Mouse (Mus musculus): ENCODE results near the gene Pcx.
A peak's percentile ranks its signal among the peaks of the same experiment; 100 is the strongest.
"Not testable (repeated sequence)": the region's sequence is repeated elsewhere in the genome, so short reads cannot be mapped to it uniquely, and the experiment has no call there.

Pcx gene

DNA sequence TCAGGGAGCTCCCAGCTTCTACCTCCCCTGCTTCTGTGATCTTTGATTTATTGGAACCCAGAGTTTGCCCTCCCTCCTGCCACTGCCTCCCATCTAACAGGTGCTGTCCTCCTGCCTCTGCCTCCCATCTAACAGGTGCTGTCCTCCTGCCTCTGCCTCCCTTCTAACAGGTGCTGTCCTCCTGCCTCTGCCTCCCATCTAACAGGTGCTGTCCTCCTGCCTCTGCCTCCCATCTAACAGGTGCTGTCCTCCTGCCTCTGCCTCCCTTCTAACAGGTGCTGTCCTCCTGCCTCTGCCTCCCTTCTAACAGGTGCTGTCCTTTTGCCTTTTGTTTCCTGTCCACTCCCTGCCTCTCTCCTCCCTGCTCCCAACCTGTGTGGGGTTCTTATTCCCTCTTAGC, 76.5 kb downstream of the Pcx start:
- DNase-seq (ENCODE audit: low read depth) = not testable (repeated sequence)

- no peak for DNase-seq (ENCODE audit: low read depth)
Observed at GRCm38 (mm10) chr19:4587426-4587825, 77.2 kb downstream of the Pcx start.

GRCm38 (mm10) chr19:4588430-4588829, 78.2 kb downstream of the Pcx start:
- no peak for DNase-seq (ENCODE audit: low read depth)

DNA sequence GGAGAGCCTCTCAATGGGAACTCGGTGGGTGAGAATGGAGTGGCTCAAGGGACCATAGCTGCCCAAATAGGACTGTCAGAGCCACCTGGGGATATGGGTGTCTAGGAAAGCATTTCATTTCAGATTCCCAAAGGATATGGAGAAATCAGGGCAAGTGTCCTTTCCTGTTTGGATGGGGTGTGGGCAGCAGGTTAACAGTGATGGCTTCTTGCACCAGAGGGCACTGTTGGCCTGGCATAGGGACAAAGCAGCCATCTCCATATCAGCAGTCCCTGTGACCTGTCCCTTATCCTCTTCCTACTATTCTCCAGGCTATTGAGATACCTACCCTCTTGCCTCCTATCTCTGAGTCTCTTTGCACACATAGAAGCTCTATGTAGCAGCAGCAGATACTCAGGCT, 78.8 kb downstream of the Pcx start:
- no peak for DNase-seq (ENCODE audit: low read depth)

DNA sequence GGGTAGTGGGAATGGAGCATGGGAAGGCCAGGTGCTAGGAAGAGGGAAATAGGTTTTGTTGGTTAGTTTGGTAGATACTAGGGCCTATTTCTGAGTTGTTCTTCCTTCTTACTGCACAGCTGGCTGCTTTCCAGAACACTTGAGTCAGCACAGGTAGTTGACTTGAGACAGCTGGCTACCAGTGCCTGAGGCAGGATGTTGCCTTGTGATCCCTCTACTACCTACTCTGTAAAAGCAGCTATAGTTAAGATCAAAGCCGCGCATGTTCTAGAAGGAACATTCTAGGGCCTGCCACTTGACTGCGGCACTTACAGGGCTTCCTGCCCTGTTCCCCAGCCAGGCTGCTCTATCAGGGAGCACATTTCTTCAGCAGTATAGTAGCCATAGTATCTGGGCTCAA, 79.8 kb downstream of the Pcx start:
- peak; percentile 74 for DNase-seq (ENCODE audit: low read depth)

GRCm38 (mm10) chr19:4593792-4594522, 83.7 kb downstream of the Pcx start:
- no peak for DNase-seq (ENCODE audit: low read depth)

DNA sequence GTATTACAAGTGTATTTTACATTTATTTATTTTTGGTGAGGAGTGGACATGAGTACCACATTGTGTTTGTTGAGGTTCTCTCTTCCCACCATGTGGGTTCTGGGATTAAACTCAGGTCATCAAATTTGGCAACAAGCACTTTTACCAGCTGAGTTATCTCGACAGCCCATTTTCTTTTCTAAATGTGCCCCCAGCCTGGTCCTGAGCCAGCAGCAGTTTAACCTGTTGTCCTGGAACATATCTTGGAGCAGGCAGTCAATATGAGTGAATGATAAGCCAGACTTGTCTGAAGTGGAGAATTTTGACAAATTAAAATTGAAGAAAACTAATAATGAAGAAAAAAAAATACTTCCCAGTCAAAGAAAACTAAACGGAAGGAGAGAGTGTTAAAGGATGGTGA, 85.8 kb downstream of the Pcx start:
- no peak for DNase-seq (ENCODE audit: low read depth)

DNA sequence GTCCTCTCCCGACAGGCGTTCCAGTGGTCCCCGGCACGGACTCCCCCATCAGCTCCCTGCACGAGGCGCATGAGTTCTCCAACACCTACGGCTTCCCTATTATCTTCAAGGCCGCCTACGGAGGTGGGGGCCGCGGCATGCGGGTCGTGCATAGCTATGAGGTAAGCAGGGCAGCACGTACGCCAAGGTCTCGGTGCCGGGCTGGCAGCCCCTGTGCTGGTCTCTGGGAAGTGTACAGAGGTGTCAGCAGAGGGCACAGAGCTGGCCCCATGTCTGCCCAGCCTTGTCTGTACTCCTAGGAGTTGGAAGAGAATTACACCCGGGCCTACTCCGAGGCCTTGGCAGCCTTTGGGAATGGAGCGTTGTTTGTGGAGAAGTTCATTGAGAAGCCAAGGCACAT, 92.2 kb downstream of the Pcx start:
- DNase-seq (ENCODE audit: low read depth) = no peak

GRCm38 (mm10) chr19:4603801-4604723, 93.8 kb downstream of the Pcx start:
- no peak for DNase-seq (ENCODE audit: low read depth)

DNA sequence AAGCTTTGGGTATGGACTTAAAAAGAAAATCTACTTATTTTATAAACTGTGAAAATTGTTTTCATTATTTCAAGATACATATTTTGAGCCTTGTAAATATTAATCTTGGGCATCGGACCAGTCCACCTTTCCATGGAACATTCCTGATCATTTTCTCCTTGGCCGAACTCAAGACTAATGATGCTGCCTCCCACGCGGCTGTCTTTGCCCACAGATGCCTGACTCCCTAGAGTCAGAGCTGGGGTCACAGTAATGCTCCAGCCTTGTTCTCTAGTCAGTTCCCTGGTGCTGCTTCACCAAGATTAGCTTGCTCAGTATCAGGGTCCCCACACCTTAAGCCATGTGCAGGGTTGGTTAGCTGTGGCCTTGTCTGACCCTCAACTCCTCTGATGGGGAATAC, 95.4 kb downstream of the Pcx start:
- DNase-seq (ENCODE audit: low read depth) = no peak

DNA sequence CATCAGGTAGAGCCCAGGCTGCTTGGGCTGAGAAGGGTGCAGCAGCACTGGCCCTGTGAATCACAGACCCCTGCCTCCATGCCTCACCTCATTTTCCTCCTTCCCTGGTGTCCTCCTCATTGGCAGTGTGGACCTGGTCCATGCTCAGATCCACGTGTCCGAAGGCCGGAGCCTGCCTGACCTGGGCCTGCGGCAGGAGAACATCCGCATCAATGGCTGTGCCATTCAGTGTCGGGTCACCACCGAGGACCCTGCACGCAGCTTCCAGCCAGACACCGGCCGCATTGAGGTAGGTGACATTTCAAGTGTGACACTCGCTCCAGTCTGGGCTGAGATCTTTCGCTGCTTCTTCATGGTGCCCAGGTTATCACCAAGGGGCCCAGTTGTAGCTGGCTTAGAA, 97.1 kb downstream of the Pcx start:
- no peak for DNase-seq (ENCODE audit: low read depth)

DNA sequence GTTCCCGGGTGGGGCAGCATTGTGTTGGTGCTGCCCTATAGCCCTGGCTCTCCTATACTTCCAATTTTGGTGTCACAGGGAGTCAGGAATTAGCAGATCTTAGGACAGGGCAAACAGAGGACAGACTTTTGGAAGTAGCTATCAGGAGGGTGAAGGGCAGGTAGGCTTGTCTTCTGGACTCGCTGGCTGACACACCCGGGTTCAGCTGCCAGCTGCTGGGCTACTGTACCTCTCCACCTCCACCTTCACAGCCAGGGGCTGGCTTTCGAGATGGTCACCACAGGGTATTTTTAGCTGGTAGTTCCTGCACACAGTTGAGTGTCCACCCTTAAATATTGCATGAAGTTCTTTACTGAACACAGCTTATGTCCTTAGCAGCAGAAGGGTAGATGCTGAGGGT, 98.2 kb downstream of the Pcx start:
- no peak for DNase-seq (ENCODE audit: low read depth)

GRCm38 (mm10) chr19:4610109-4610508, 99.8 kb downstream of the Pcx start:
- DNase-seq (ENCODE audit: low read depth) = no peak

DNA sequence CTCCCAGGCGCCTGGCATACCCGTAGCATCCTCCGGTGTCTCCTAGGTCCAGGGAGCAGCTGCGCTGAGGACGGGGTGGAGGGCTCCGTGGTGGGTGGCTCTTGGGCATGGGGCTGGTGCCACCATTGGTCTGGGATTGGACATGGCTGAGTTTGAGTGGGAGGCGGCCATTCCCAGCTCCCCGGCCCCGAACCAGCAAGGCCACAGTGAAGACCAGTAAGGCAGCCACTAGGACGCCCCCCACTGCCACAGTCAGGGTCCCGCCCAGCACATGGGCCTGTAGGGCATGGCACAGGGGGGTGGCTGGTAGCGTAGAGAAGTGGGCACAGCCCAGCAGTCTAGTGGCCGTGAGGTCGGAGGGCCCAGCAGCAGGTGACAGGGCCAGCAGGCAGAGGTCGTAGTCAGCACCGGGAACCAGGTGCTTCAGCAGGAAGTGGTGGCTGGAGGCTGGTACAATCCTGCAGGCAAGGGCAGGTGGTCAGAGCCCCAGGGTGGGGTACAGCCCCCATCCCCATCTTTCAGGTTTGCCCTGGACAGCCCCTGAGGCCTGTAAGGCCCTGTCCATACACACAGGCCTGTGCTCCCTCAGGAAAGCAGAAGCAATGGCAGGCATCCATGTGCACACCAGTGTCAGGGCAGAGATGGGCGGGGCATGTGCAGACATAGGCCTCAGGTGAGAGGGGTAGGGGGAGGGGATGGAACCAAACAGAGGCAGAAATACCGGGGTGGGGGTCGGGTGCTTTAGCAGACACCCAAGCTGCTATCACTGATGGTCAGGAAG, 102.1 kb downstream of the Pcx start:
- no peak for DNase-seq (ENCODE audit: low read depth)

- DNase-seq (ENCODE audit: low read depth) = no peak
Observed at GRCm38 (mm10) chr19:4613464-4614304, 103.4 kb downstream of the Pcx start.

- DNase-seq (ENCODE audit: low read depth) = no peak
Observed at GRCm38 (mm10) chr19:4614305-4615150, 104.3 kb downstream of the Pcx start.

- DNase-seq (ENCODE audit: low read depth) = peak; percentile 45
Observed at GRCm38 (mm10) chr19:4615151-4616093, 105.2 kb downstream of the Pcx start, which contains the start of gene Lrfn4. Gene Lrfn4, minus strand, starts transcription at chr19:4615667.

DNA sequence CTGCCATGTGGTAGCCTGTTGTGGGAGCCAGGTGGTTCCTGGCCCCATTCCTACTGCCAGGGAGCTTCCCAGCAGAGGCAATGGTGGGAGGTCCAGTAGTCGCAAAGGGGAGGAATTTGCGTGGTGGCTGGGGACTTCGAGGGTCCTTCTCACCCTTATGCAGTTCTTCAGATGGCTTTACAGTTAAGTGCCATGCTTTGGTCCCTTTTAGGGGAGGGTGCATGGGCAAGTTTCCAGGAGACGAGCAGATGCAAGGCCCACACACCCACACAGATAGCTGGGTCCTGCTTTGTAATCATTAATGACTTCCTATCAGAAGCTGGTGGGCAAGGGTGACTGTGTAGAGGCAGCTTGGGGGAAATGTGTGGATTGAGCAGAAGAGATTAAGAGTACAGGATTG, 106.3 kb downstream of the Pcx start:
- no peak for DNase-seq (ENCODE audit: low read depth)

GRCm38 (mm10) chr19:4618183-4618582, 107.9 kb downstream of the Pcx start:
- no peak for DNase-seq (ENCODE audit: low read depth)
